Mouse (Mus musculus) heart, embryonic 12.5 days (tissue): ENCODE results near the gene Anxa4. TPM values are rescaled to one million over a fixed set of nuclear protein-coding genes. Genes with fewer than 3 reads are reported as not detected.

Source experiments
- ATAC-seq: fragments of 200-750 bp; cut with Nextera tagmentation; 2 replicates; pipeline ENCODE4 v1.8.0; 2017; ENCODE audit warnings: moderate TSS enrichment, moderate library complexity; ENCODE audit not compliant: insufficient number of reproducible peaks, low FRiP score
- H3K27ac ChIP-seq: fragments of 300-500 bp; sonication (generic); 2 replicates; pipeline ENCODE4 v1.5.1; 2016; ENCODE audit warnings: mild to moderate bottlenecking, moderate library complexity; ENCODE audit not compliant: poor library complexity, severe bottlenecking
- H3K27me3 ChIP-seq: fragments of 300-500 bp; sonication (generic); replicated peaks from 2 replicates; pipeline ENCODE4 v1.6.1; 2016; ENCODE audit warnings: mild to moderate bottlenecking, moderate library complexity
- H3K36me3 ChIP-seq: fragments of 300-500 bp; sonication (generic); 2 replicates; pipeline ENCODE4 v1.6.1; 2016; ENCODE audit warnings: mild to moderate bottlenecking, moderate library complexity
- H3K4me1 ChIP-seq: fragments of 300-500 bp; sonication (generic); replicated peaks from 2 replicates; pipeline ENCODE4 v1.6.1; 2016; ENCODE audit warnings: mild to moderate bottlenecking
- H3K4me2 ChIP-seq: fragments of 300-500 bp; sonication (generic); 2 replicates; pipeline ENCODE4 v1.6.1; 2016; ENCODE audit warnings: mild to moderate bottlenecking, moderate library complexity
- H3K4me3 ChIP-seq: fragments of 300-500 bp; sonication (generic); 2 replicates; pipeline ENCODE4 v1.5.1; 2016; ENCODE audit warnings: mild to moderate bottlenecking
- H3K9ac ChIP-seq: fragments of 300-500 bp; sonication (generic); 2 replicates; pipeline ENCODE4 v1.6.1; 2016; ENCODE audit warnings: mild to moderate bottlenecking, moderate library complexity
- H3K9me3 ChIP-seq: fragments of 300-500 bp; sonication (generic); replicated peaks from 2 replicates; pipeline ENCODE4 v1.6.1; 2016; ENCODE audit warnings: mild to moderate bottlenecking, moderate library complexity
- WGBS: fragments of 180-500 bp; shearing (Covaris S2); methylation state at CpG from one replicate; pipeline ENCODE4 v1.1.7; 2016; 5-methylcytosine and 5-hydroxymethylcytosine counted together
- polyA plus RNA-seq: library from polyadenylated mRNA; unstranded; fragments of >200 nt; fragmentation: Nextera tagmentation; extraction: Ambion mirVana; gene quantifications from 2 replicates; pipeline ENCODE4 v1.2.1, GENCODE M21; 2016

Anxa4 gene
- polyA plus RNA-seq, 1 experiment from 2014 or later = 17.6 TPM

GRCm38 (mm10) chr6:86801431-86801830 is 8.0 kb upstream of the Anxa4 start:
- H3K27me3 ChIP-seq = peaks cover 23% of the 10 kb centered on the region
- no peaks in the 10 kb centered on the region for H3K36me3 ChIP-seq
- no peak overlapping the region for H3K4me2 ChIP-seq
- H3K9ac ChIP-seq = no peak overlapping the region
- no peak overlapping the region for H3K27ac ChIP-seq
- no peak for ATAC-seq
- 31% methylated on average over 11 of the region's 11 CpGs for WGBS
- H3K4me3 ChIP-seq = no peak overlapping the region
- no peaks in the 10 kb centered on the region for H3K4me1 ChIP-seq
- no peaks in the 10 kb centered on the region for H3K9me3 ChIP-seq

DNA sequence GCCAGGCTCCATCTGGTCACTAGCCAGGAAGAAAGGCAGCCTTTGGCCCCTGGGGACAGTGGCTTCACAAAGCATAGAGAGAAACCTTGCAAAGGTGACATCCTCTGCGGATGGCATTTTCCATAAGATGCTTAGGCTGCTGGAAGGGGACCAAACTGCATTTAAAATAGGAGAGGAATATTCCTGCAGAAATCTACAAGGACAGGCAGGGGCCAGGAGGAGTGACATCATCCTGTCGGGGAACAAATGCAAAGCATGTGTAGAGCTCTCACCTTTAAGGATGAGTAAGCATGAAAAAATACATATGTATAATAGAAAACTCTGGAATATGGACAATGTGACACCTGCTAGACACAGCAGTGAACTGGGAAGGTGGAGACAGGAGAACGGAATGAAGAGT is 7.1 kb upstream of the Anxa4 start:
- H3K27ac ChIP-seq = no peak overlapping the region
- H3K27me3 ChIP-seq = peaks cover 30% of the 10 kb centered on the region
- no peak overlapping the region for H3K4me2 ChIP-seq
- no peaks in the 10 kb centered on the region for H3K4me1 ChIP-seq
- no peak overlapping the region for H3K9ac ChIP-seq
- no peaks in the 10 kb centered on the region for H3K36me3 ChIP-seq
- H3K4me3 ChIP-seq = no peak overlapping the region
- ATAC-seq = no peak
- 75% methylated on average over 3 of the region's 3 CpGs for WGBS
- H3K9me3 ChIP-seq = no peaks in the 10 kb centered on the region

GRCm38 (mm10) chr6:86797455-86797854 is 4.1 kb upstream of the Anxa4 start:
- no peak for ATAC-seq
- Histone ChIP-seq H3K36me3 (no peaks in the 10 kb centered on the region), H3K4me1 (peaks cover 3% of the 10 kb centered on the region; the same call in 1 of the 2 replicates), H3K4me2 (no peak overlapping the region), H3K9me3 (no peaks in the 10 kb centered on the region), H3K27me3 (peaks cover 42% of the 10 kb centered on the region), H3K27ac (no peak overlapping the region), H3K4me3 (no peak overlapping the region), H3K9ac (no peak overlapping the region)
- 54% methylated on average over 4 of the region's 4 CpGs for WGBS

DNA sequence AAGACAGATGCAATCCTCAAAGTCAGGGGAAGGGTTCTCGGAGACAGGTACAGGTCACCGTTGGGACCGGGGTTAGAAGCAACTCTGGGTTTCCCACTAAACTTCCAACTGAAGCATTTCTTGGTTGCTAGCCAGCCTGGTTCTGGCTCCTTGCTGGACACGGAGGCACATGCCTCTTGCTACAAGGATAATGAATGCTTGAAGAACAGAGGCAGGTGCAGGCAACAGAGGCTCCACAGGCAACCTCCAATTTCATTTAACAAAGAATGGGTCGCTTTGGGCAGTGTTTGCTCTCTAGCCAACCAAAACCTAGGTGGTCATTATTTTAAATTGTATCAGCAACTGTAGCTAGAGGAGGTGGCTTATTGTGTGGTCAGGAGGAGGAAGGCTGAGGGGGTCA is 573 bp upstream of the Anxa4 start:
- H3K4me3 ChIP-seq = peak overlapping the region; percentile 68
- H3K4me1 ChIP-seq = peaks cover 5% of the 10 kb centered on the region; the same call in 1 of the 2 replicates
- H3K27me3 ChIP-seq = peaks cover 58% of the 10 kb centered on the region
- no peak overlapping the region for H3K9ac ChIP-seq
- peak overlapping the region; percentile 97 for H3K4me2 ChIP-seq
- WGBS = 54% methylated on average over 5 of the region's 5 CpGs
- no peak for ATAC-seq
- H3K9me3 ChIP-seq = no peaks in the 10 kb centered on the region
- no peak overlapping the region for H3K27ac ChIP-seq
- H3K36me3 ChIP-seq = no peaks in the 10 kb centered on the region

DNA sequence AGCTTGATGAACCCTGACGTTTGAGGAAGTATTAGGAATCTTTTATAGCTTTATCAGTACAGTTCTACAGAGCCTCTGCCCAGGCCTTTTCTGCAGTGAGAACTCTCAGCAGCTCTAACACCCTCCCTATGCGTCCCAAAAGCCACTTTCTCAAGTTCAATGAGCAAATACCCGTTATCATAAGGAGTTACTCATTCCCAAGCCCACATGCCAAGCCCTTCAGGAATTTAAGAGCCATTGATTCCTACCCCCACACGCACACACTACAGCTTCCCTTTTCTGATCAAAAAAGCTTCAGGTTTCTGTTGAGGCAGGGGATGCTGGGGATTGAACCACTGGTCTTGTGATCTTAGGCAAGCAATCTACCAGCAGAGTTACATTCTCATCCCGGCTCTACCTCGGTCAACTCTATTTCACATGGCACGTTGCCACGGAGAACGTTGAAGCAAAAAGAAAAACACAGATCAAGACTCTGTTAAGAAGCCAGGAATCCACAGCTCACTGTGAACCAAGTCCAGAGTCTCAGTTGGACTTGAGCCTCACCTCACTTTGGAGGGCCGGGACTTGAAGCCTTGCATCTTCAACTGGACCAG is 2.9 kb downstream of the Anxa4 start:
- peaks cover 34% of the 10 kb centered on the region for H3K27me3 ChIP-seq
- no peak for ATAC-seq
- no peaks in the 10 kb centered on the region for H3K9me3 ChIP-seq
- H3K4me3 ChIP-seq = no peak overlapping the region
- no peak overlapping the region for H3K27ac ChIP-seq
- H3K9ac ChIP-seq = no peak overlapping the region
- H3K4me1 ChIP-seq = peaks cover 5% of the 10 kb centered on the region; the same call in 1 of the 2 replicates
- 79% methylated on average over 10 of the region's 10 CpGs for WGBS
- no peaks in the 10 kb centered on the region for H3K36me3 ChIP-seq
- no peak overlapping the region for H3K4me2 ChIP-seq

DNA sequence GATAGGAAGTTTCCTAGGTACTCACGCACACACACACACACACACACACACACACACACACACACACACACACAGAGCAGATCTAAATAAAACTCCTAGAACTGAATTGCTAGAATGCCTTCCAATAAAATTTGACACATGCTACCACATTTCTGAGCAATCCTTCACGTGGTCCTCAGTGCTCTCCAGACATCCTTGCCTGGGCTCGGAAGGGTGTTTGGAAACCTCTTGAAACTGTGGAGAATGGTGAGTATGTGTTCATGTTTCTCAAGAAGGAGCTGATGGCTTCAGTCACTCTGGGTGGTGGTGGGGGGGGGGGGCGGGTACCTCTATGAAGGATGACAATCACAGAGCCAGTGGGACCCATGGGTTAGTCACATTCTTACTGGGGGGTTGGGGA is 5.1 kb downstream of the Anxa4 start:
- no peak overlapping the region for H3K9ac ChIP-seq
- H3K4me1 ChIP-seq = peaks cover 5% of the 10 kb centered on the region; the same call in 1 of the 2 replicates
- no peaks in the 10 kb centered on the region for H3K36me3 ChIP-seq
- no peak overlapping the region for H3K4me3 ChIP-seq
- ATAC-seq = no peak
- WGBS = 77% methylated on average over 4 of the region's 4 CpGs
- no peak overlapping the region for H3K27ac ChIP-seq
- H3K4me2 ChIP-seq = no peak overlapping the region
- H3K9me3 ChIP-seq = no peaks in the 10 kb centered on the region
- peaks cover 25% of the 10 kb centered on the region for H3K27me3 ChIP-seq

DNA sequence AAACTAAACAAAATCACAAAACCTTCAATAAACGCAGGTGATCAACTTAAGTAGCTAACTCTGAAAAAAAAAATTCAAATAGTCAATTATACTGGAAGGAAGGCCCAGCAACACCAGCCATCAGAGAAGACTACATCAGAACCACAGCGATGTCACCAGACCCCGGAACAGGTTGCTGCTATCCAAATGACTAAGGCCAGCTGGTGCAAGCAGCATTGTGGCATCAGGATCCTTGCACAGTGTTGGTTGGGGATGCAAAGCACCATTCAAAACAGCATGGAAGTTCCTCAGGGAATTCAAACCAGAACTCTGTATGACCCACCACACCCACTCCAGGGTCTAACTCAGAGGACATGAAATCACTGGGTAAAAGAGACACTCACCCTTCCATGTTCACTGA is 6.8 kb downstream of the Anxa4 start:
- H3K9ac ChIP-seq = no peak overlapping the region
- ATAC-seq = no peak
- no peaks in the 10 kb centered on the region for H3K4me1 ChIP-seq
- no peak overlapping the region for H3K4me2 ChIP-seq
- no peak overlapping the region for H3K27ac ChIP-seq
- H3K36me3 ChIP-seq = no peaks in the 10 kb centered on the region
- no peaks in the 10 kb centered on the region for H3K9me3 ChIP-seq
- H3K4me3 ChIP-seq = no peak overlapping the region
- WGBS = 91% methylated on average over 3 of the region's 3 CpGs
- peaks cover 13% of the 10 kb centered on the region for H3K27me3 ChIP-seq

DNA sequence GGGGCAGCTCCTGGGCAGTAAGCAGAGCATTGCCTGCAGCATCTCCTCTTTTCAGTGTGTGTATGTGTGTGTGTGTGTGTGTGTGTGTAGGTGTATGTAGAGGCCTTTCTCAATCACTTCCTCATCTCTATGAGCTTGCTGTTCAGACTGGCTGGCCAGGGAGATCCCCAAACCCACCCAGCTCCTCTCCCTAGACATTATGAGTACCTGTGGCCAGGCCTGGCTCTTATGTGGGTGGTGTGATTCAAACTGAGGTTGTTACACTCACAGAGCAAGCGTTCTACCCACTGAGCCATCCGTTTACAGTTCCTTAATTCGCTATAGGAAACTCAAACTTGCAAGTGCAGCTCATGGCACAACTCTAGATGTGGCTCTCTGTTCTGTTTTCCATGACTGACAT is 8.6 kb downstream of the Anxa4 start:
- ATAC-seq = no peak
- Histone ChIP-seq H3K36me3 (no peaks in the 10 kb centered on the region), H3K4me2 (no peak overlapping the region), H3K9me3 (no peaks in the 10 kb centered on the region), H3K27ac (no peak overlapping the region), H3K9ac (no peak overlapping the region), H3K4me1 (no peaks in the 10 kb centered on the region), H3K27me3 (no peaks in the 10 kb centered on the region), H3K4me3 (no peak overlapping the region)
- WGBS = 85% methylated on average over 3 of the region's 3 CpGs

- no peaks in the 10 kb centered on the region for H3K36me3 ChIP-seq
- H3K9ac ChIP-seq = no peak overlapping the region
- H3K27ac ChIP-seq = no peak overlapping the region
- H3K9me3 ChIP-seq = no peaks in the 10 kb centered on the region
- no peak for ATAC-seq
- no peak overlapping the region for H3K4me2 ChIP-seq
- no peak overlapping the region for H3K4me3 ChIP-seq
- no peaks in the 10 kb centered on the region for H3K4me1 ChIP-seq
- no peaks in the 10 kb centered on the region for H3K27me3 ChIP-seq
- 75% methylated on average over 2 of the region's 3 CpGs for WGBS
Observed at GRCm38 (mm10) chr6:86782342-86782741, 11.0 kb downstream of the Anxa4 start.

- Histone ChIP-seq H3K4me2 (no peak overlapping the region), H3K27ac (no peak overlapping the region), H3K36me3 (no peaks in the 10 kb centered on the region), H3K4me3 (no peak overlapping the region), H3K27me3 (no peaks in the 10 kb centered on the region), H3K4me1 (peaks cover 5% of the 10 kb centered on the region), H3K9ac (no peak overlapping the region; the same call in 1 of the 2 replicates), H3K9me3 (no peaks in the 10 kb centered on the region)
- WGBS = 38% methylated on average over 2 of the region's 2 CpGs
- ATAC-seq = no peak
Observed at GRCm38 (mm10) chr6:86781361-86781957, 11.9 kb downstream of the Anxa4 start.

DNA sequence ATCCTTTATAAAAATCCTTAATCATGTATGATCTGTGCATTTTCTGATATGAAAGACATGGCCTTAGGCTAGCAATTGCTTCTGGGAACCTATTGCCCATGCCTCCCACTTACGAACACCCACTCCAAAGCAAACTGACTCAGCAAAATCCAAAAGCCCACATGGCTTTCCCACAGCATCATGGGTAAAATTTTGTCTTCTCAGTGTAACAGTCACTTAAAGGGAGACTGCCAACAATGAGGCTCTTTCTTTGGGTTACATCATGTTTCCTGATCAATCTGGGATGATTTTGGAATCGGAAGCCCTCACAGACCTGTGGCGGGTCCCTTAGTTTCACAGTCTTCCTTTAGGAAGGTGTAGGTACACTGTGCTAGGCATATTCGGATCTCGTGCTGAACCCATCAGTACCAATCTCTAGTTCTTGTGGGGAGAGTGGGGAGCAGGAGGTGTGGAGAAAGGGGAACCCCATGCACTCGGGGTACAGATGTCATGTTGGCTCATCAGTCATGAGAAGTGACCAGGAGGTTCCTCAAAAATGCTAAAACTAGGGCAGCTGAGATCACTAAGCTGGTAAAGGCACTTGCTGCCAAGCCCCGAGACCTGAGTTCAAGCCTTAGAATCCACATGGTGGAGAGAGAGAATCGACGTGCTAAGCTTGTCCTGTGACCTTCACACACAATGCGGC is 14.3 kb downstream of the Anxa4 start:
- peaks cover 12% of the 10 kb centered on the region for H3K4me1 ChIP-seq
- H3K4me2 ChIP-seq = no peak overlapping the region
- no peaks in the 10 kb centered on the region for H3K27me3 ChIP-seq
- WGBS = 86% methylated on average over 10 of the region's 10 CpGs
- no peaks in the 10 kb centered on the region for H3K36me3 ChIP-seq
- no peak overlapping the region for H3K9ac ChIP-seq
- H3K9me3 ChIP-seq = no peaks in the 10 kb centered on the region
- H3K4me3 ChIP-seq = no peak overlapping the region
- ATAC-seq = no peak
- no peak overlapping the region for H3K27ac ChIP-seq
